Mouse (Mus musculus): ENCODE measurements at regions not wholly inside any gene's neighbourhood (a gene's known extent, or its start where the extent isn't known, plus 50 kb on each side); places are given as distances from the start of the nearest gene placed in this dataset.

DNA sequence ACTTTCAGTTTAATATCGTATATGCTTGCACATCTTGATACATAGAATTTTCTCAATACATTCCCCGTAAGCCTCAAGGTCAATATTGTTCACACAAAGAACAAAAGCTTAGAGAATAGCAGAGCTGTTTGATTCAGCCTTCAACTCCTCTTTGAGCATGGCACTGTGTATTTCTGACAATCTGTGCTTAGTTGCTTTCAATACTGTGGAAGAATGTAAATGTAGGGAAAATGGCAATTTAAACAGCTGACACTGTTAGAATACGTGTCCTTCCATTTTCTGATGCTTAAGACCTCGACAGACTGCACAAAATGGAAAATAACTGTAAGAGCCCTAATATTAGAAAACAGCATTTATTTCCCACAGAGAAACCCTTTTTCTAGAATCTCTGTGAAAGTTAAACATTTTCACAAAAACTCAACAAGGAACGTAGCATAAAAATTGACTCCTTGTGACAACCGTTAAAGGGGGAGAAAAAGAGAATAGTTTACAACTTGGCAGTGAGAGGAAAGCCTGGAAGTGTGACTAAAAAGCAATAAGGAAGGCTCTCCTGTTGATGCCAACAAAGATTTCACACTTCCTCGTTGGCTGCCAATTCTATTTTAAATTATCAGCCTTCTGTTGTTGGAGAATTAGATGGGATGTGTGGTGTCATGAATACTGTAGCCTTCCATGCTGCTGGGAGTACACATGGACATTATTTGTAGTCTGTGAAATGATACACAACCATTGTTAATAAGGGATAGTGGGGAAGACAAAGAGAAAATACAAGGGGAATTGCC is 297.9 kb downstream of the AI429214 start:
- no peak for DNase-seq (ENCODE audit: low spot score)
- no peaks in the 10 kb centered on the region for H3K27me3 ChIP-seq (ENCODE audit: insufficient read depth, low read length)
- H3K4me3 ChIP-seq (ENCODE audit: low read depth, low read length): no peak overlapping the region
- TF ChIP-seq GATA1 (IDR thresholded peaks at IDR 0.05; ENCODE audit: borderline replicate concordance, low read length) (no peak), TAL1 (conservative IDR thresholded peaks at IDR 0.05; ENCODE audit: low read depth, low read length) (no peak), POLR2AphosphoS5 (IDR thresholded peaks at IDR 0.05; ENCODE audit: insufficient replicate concordance, low read depth, low read length) (no peak), GATA2 (IDR thresholded peaks at IDR 0.05; ENCODE audit: borderline replicate concordance, low read depth, low read length) (no peak), CTCF (IDR thresholded peaks at IDR 0.05; ENCODE audit: low read depth, low read length) (no peak)
- no peaks in the 10 kb centered on the region for H3K4me1 ChIP-seq (ENCODE audit: insufficient read depth, low read depth, low read length)
- no peaks in the 10 kb centered on the region for H3K9me3 ChIP-seq (replicated peaks)
- ATAC-seq (ENCODE audit: extremely low read depth, insufficient number of reproducible peaks, low FRiP score, poor library complexity, severe bottlenecking): no peak
- no peaks in the 10 kb centered on the region for H3K36me3 ChIP-seq (replicated peaks)

All from G1E (cell line).